Mouse (Mus musculus) CD4-positive, CD25-positive, alpha-beta regulatory T cell, adult 2 months (primary cell): ENCODE results near the gene Fbxo21.

Experiments
- DNase-seq: peaks from one replicate; pipeline ENCODE4 v3.0.0-alpha.2; 2012; ENCODE audit warnings: low read depth, low spot score

The Fbxo21 gene

GRCm38 (mm10) chr5:118044907-118045306, 68.4 kb downstream of the Fbxo21 start:
- no peak for DNase-seq

GRCm38 (mm10) chr5:118045385-118045784, 68.9 kb downstream of the Fbxo21 start:
- DNase-seq: peak; percentile 68

GRCm38 (mm10) chr5:118047091-118047757, 70.7 kb downstream of the Fbxo21 start:
- peak; percentile 76 for DNase-seq

GRCm38 (mm10) chr5:118048412-118048811, 71.9 kb downstream of the Fbxo21 start:
- DNase-seq: peak; percentile 52

- no peak for DNase-seq
These were observed 72.4 kb downstream of the Fbxo21 start for GRCm38 (mm10) chr5:118048928-118049327.

GRCm38 (mm10) chr5:118050743-118051142, 74.2 kb downstream of the Fbxo21 start:
- no peak for DNase-seq

GRCm38 (mm10) chr5:118051981-118052662, 75.6 kb downstream of the Fbxo21 start:
- no peak for DNase-seq

GRCm38 (mm10) chr5:118053205-118053604, 76.7 kb downstream of the Fbxo21 start:
- DNase-seq: no peak

- no peak for DNase-seq
These were observed 81.1 kb downstream of the Fbxo21 start for GRCm38 (mm10) chr5:118057508-118058111.

- DNase-seq: no peak
These were observed 82.3 kb downstream of the Fbxo21 start for GRCm38 (mm10) chr5:118058858-118059257.

GRCm38 (mm10) chr5:118059646-118060045, 83.1 kb downstream of the Fbxo21 start:
- no peak for DNase-seq
